Mouse (Mus musculus) G1E (cell line): ENCODE data around the gene Igsf10.

Experiments
- CTCF ChIP-seq: IDR thresholded peaks from 2 replicates; pipeline ENCODE4 v1.5.1; 2012; ENCODE audit warnings: low read depth, low read length, inconsistent platforms, mixed read lengths
- GATA1 ChIP-seq: IDR thresholded peaks from 2 replicates; pipeline ENCODE4 v1.6.1; 2012; ENCODE audit warnings: borderline replicate concordance, low read length, inconsistent platforms, mixed read lengths
- POLR2AphosphoS5 ChIP-seq: IDR thresholded peaks from 2 replicates; pipeline ENCODE4 v1.6.1; 2012; ENCODE audit warnings: low read depth, low read length, inconsistent platforms; ENCODE audit not compliant: insufficient replicate concordance
- TAL1 ChIP-seq: conservative IDR thresholded peaks from 2 replicates; pipeline ENCODE4 v1.6.1; 2012; ENCODE audit warnings: low read depth, low read length, inconsistent platforms, mixed read lengths

DNA sequence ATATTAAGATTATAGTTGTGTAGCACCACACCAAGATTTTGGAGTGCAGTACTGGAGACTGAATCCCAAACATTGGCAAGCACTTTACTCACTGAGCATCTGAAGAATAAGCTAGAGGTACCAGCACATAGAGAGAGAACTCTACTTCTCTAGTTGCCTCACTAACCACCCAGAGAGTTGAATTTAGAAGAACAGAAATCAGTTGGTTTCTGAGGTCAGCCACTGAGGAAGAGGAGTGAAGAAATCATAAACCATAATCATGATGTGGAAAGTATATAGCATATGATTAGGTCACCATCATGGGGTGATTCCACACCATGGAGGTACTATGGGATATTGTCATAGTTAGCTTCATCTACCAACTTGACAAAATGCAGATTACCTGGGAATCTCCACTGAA, 7.6 kb upstream of the Igsf10 start:
- no peak for TF ChIP-seq CTCF
- TF ChIP-seq TAL1, result no peak
- no peak for TF ChIP-seq GATA1
- no peak for TF ChIP-seq POLR2AphosphoS5
